Mouse (Mus musculus) midbrain, embryonic 15.5 days (tissue): Measurements from ENCODE around the gene Nans. TPM values are rescaled to one million over a fixed set of nuclear protein-coding genes. Genes with fewer than 3 reads are reported as not detected.

Experiments used
- ATAC-seq: fragments of 200-750 bp; cut with Nextera tagmentation; replicated peaks from 2 replicates; pipeline ENCODE4 v1.8.0; 2017; ENCODE audit warnings: moderate TSS enrichment
- H3K27ac ChIP-seq: fragments of 300-500 bp; sonication (generic); 2 replicates; pipeline ENCODE4 v1.5.1; 2015; ENCODE audit warnings: mild to moderate bottlenecking, inconsistent platforms
- H3K27me3 ChIP-seq: fragments of 300-500 bp; sonication (generic); replicated peaks from 2 replicates; pipeline ENCODE4 v1.6.1; 2015; ENCODE audit warnings: inconsistent platforms
- H3K36me3 ChIP-seq: fragments of 300-500 bp; sonication (generic); replicated peaks from 2 replicates; pipeline ENCODE4 v1.6.1; 2015; ENCODE audit warnings: inconsistent platforms
- H3K4me1 ChIP-seq: fragments of 300-500 bp; sonication (generic); 2 replicates; pipeline ENCODE4 v1.6.1; 2015; ENCODE audit warnings: inconsistent platforms
- H3K4me2 ChIP-seq: fragments of 300-500 bp; sonication (generic); 2 replicates; pipeline ENCODE4 v1.6.1; 2015; ENCODE audit warnings: inconsistent platforms, mild to moderate bottlenecking, moderate library complexity
- H3K4me3 ChIP-seq: fragments of 300-500 bp; sonication (generic); 2 replicates; pipeline ENCODE4 v1.5.1; 2015; ENCODE audit warnings: mild to moderate bottlenecking, inconsistent platforms
- H3K9ac ChIP-seq: fragments of 300-500 bp; sonication (generic); 2 replicates; pipeline ENCODE4 v1.6.1; 2015; ENCODE audit warnings: mild to moderate bottlenecking, inconsistent platforms
- H3K9me3 ChIP-seq: fragments of 300-500 bp; sonication (generic); 2 replicates; pipeline ENCODE4 v1.6.1; 2016; ENCODE audit warnings: inconsistent platforms
- WGBS: fragments of 180-500 bp; shearing (Covaris S2); methylation state at CpG from one replicate; pipeline ENCODE4 v1.1.7; 2015; ENCODE audit warnings: mixed read lengths; 5-methylcytosine and 5-hydroxymethylcytosine counted together
- polyA plus RNA-seq: library from polyadenylated mRNA; unstranded; fragments of >200 nt; fragmentation: Nextera tagmentation; extraction: Ambion mirVana; gene quantifications from 2 replicates; pipeline ENCODE4 v1.2.1, GENCODE M21; 2015

Nans gene
- polyA plus RNA-seq, 1 experiment from 2014 or later, result 76.2 TPM

DNA sequence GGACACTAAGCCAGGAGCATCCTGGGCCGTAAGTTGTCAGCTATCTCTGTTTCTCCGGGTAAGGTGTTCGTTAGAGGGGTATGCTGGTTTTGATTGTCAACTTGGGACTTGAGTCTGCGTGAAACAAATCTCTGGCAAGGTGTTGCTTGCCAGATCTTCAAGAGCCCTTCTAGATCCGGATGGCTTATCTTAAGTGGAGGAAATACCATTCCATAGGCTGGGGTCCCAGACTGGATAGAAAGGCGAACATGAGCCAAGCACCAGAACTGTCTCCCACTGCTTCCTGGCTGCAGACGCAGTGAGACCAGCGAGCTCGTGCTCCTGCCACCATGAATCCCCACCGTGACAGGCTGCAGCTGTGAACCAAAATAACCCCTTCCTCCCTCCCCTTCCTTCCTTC, 32.4 kb downstream of the Nans start:
- H3K27me3 ChIP-seq, result no peaks in the 10 kb centered on the region
- 90% methylated on average over 10 of the region's 10 CpGs for WGBS

DNA sequence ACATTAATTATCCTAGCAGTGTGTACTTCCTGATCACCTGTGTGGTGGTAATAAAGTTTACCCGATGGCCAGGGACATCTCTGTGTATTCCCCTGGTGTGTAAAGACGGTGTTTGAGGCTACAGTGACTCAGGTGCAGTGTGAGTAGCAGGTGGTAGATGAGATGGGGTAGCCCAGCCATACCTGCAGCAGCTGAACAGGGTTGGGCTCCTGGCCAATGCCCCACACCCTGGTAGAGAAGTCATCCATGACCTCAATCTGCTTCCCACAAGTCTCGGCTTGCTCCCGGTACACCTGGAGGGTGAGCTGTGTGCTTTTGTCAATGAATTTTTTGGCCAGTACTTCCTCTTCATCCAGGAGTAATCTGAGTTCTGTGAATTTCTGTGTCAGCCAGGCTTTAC, 34.3 kb downstream of the Nans start:
- Histone ChIP-seq H3K4me3 (no peak overlapping the region), H3K4me1 (0 out of 2 replicates have a peak, but pooled peaks cover 4% of the 10 kb centered on the region), H3K9me3 (no peaks in the 10 kb centered on the region), H3K27ac (no peak overlapping the region), H3K27me3 (no peaks in the 10 kb centered on the region), H3K4me2 (no peak overlapping the region), H3K36me3 (no peaks in the 10 kb centered on the region), H3K9ac (no peak overlapping the region)
- no peak for ATAC-seq
- 86% methylated on average over 4 of the region's 4 CpGs for WGBS

More for the DNA sequence above, 32.4 kb downstream of the Nans start:
- ATAC-seq, result no peak
- no peaks in the 10 kb centered on the region for H3K4me1 ChIP-seq
- H3K27ac ChIP-seq, result no peak overlapping the region
- H3K9ac ChIP-seq, result no peak overlapping the region
- H3K9me3 ChIP-seq, result no peaks in the 10 kb centered on the region
- H3K4me3 ChIP-seq, result no peak overlapping the region
- no peak overlapping the region for H3K4me2 ChIP-seq
- H3K36me3 ChIP-seq, result no peaks in the 10 kb centered on the region

DNA sequence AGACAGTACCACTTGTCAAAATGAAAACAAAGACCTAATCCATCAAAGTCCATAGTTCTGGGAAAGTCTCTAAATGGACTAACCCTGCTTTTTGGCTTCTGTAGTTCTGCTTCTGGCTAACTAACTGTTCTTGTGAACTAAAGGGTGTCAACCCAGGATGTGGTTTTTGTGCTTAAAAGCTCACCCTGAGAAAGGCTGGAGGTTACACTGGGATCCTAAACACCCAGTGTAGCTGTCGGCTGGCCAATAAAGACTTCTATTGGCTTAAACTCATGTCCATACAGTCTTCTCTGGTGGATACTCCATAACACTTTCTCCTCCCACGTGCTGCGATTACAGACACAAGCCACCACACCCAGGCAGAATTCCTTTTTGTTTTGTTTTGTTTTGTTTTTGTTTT, 37.2 kb downstream of the Nans start:
- H3K36me3 ChIP-seq, result no peaks in the 10 kb centered on the region
- no peak overlapping the region for H3K9ac ChIP-seq
- H3K4me2 ChIP-seq, result no peak overlapping the region
- H3K9me3 ChIP-seq, result no peaks in the 10 kb centered on the region
- ATAC-seq, result no peak
- 91% methylated on average over 3 of the region's 3 CpGs for WGBS
- H3K27ac ChIP-seq, result no peak overlapping the region
- H3K27me3 ChIP-seq, result no peaks in the 10 kb centered on the region
- 0 out of 2 replicates have a peak, but pooled peaks cover 4% of the 10 kb centered on the region for H3K4me1 ChIP-seq
- H3K4me3 ChIP-seq, result no peak overlapping the region

DNA sequence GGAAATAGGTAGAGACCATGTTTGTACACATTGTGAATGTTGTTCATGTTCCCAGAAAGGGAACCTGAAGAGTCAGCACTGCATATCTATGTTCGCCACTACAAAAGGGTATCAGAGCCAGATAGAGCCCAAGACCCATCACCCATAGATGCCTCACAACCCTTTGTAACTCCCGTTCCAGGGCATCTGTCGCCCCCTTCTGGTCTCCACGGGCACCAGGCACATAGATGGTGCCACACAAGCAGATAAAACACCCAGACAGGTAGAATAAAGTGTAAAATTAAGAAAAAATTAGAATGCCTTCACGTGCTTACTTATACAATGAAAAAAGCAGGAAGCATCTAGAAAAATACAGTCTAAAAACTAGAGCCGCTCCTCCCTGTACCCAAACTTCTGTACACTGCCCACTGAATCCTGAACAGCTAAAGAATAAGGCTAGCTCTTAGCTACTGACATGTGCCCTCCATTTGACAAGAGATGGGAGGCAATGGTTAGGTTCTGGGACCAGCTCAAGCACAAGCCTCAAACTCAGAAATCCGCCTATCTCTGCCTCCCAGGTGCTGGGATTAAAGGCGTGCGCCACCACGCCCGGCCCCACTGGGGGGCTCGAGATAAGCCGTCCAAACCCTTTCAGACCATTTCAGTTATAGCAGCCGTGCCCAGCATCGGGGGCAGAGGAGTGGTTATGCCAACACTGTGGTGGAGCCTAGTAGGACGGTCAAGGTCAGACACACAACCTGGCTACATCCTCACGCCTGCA, 37.9 kb downstream of the Nans start:
- Histone ChIP-seq H3K9ac (no peak overlapping the region), H3K9me3 (no peaks in the 10 kb centered on the region), H3K4me1 (0 out of 2 replicates have a peak, but pooled peaks cover 4% of the 10 kb centered on the region), H3K4me3 (no peak overlapping the region), H3K27ac (no peak overlapping the region), H3K27me3 (peaks cover 4% of the 10 kb centered on the region; the same call in 1 of the 2 replicates), H3K36me3 (no peaks in the 10 kb centered on the region), H3K4me2 (peak overlapping the region; percentile 38)
- ATAC-seq, result no peak
- whole genome bisulfite sequencing, result 28% methylated on average over 17 of the region's 17 CpGs

DNA sequence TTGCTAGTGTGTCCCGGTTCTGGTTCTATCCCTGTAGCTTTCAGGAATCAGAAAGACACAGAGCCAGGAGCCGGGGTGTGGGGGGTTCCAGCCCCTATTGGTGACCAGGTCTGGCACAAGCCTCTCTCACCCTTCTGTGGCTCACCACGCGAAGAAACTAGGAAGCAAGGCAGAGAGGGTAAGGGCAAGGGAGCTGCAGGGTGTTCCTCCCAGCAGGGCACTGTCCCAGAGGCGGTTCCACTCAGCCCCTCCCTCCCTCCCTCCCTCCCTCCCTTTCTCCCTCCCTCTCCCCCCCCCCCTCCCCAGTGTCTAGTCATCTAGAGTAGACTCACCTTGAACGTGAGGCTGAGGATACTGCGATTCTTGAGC, 38.5 kb downstream of the Nans start:
- WGBS, result 6% methylated on average over 6 of the region's 7 CpGs
- Histone ChIP-seq H3K9ac (no peak overlapping the region), H3K4me2 (peak overlapping the region; percentile 38), H3K27me3 (peaks cover 4% of the 10 kb centered on the region; the same call in 1 of the 2 replicates), H3K36me3 (no peaks in the 10 kb centered on the region), H3K4me1 (0 out of 2 replicates have a peak, but pooled peaks cover 4% of the 10 kb centered on the region), H3K4me3 (no peak overlapping the region), H3K27ac (no peak overlapping the region), H3K9me3 (no peaks in the 10 kb centered on the region)
- ATAC-seq, result no peak

DNA sequence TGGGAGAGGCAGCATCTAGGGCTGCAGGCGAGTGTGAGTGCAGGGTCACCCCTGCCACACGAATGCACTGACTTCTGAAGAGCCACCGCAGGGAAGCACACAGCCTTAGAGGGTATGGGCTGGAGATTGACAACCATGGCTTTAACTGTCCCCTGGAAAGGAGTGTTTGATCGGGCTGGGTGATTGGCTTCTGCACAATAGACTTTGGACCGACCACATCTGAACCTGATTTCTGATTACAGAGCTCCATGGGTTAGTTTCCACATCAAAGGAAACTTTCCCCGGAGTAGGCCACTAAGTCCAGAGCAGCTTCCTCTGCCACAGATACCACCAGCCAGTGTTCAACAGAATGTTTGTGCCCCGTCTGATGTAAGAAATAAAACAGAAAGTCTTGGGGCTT, 40.7 kb downstream of the Nans start:
- Histone ChIP-seq H3K4me1 (peaks cover 11% of the 10 kb centered on the region; the same call in 1 of the 2 replicates), H3K27me3 (peaks cover 22% of the 10 kb centered on the region), H3K4me2 (no peak overlapping the region), H3K36me3 (no peaks in the 10 kb centered on the region), H3K9ac (no peak overlapping the region), H3K27ac (no peak overlapping the region), H3K4me3 (no peak overlapping the region), H3K9me3 (no peaks in the 10 kb centered on the region)
- ATAC-seq, result no peak
- 45% methylated on average over 7 of the region's 7 CpGs for WGBS

DNA sequence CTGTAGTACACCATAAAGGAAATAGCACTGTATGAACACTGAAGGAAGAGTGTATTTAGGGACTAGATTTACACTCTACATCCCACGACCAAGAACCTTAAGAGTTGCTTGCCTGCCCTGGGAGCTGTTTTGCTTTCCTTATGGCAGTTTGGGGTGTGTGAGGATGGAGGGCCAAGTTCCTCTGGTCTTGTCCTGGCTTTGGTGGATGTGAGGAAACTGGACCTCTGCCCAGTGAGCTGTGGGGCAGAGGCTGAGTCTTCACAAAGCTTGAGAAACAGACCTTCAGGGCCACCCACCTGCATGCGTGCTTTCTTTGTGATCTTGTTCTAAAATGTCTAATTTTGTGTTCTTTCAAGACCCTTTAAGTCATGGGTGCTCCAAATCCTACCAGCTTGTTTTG, 43.5 kb downstream of the Nans start:
- ATAC-seq, result no peak
- Histone ChIP-seq H3K4me3 (no peak overlapping the region), H3K36me3 (no peaks in the 10 kb centered on the region), H3K27ac (no peak overlapping the region), H3K27me3 (peaks cover 45% of the 10 kb centered on the region), H3K9ac (no peak overlapping the region), H3K9me3 (no peaks in the 10 kb centered on the region), H3K4me2 (no peak overlapping the region), H3K4me1 (peaks cover 20% of the 10 kb centered on the region)
- 83% methylated on average over 2 of the region's 2 CpGs for WGBS

DNA sequence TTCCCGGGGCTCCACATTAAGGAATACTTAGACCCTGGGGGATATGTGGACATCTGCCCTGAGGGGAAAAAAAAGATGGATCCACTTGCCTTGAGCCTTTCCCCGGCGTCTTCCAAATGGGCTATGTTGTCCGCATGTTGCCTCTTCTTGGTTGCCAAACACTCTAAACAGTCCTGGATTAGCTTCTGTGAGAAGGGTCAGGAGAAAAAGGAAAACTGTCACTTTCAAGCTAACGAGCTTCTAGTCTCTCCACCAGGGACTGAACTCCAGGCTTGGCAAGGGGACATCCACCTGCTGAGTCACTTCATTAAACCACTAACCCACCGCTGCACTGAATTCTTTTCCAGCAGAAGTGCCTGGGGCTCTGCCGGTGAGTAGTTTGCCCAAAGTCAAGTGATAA, 43.9 kb downstream of the Nans start:
- no peak overlapping the region for H3K4me3 ChIP-seq
- H3K4me2 ChIP-seq, result no peak overlapping the region
- peaks cover 49% of the 10 kb centered on the region for H3K27me3 ChIP-seq
- no peak for ATAC-seq
- H3K4me1 ChIP-seq, result peaks cover 20% of the 10 kb centered on the region
- H3K9ac ChIP-seq, result no peak overlapping the region
- H3K27ac ChIP-seq, result no peak overlapping the region
- H3K36me3 ChIP-seq, result 0 out of 2 replicates have a peak, but pooled peaks cover 3% of the 10 kb centered on the region
- 70% methylated on average over 7 of the region's 7 CpGs for WGBS
- H3K9me3 ChIP-seq, result no peaks in the 10 kb centered on the region

DNA sequence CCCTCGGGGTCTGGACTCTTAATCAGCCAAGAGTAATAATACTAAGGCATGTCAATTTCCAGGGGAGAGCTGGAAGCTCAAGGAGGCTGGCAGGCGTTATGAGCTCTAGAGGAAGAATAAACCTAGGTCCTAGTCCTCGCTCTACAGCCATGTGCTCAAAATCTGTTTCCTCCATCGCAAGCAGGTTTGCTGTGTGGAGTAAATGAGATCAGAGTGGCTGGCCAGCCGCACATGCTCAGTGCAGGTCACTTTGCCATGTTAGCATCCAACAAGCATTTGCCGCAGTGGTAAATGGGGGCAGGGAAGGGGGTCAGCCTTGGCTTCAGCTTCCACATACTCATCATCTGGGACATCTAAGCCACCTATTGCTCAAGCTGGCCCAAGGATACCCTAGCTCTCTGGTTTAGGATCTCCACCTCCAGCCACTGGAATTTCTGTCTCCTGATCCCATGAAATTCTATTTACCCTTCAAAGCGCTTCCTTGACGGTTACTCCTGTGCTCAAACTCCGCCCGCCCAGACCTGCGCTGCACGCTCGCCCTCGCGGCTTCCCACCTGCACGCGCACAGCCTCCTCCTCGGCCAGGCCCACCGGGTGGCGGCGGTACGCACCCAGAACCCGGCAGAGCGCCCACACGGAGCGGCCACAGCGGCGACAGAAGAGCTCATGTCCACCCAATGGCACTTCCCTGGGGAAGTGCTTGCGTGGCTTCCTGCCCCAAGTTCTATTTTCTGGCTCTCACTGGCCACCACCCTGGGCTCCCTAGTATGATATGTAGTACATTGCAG, 45.1 kb downstream of the Nans start:
- Histone ChIP-seq H3K9me3 (no peaks in the 10 kb centered on the region), H3K9ac (no peak overlapping the region), H3K4me3 (peak overlapping the region; percentile 32), H3K27me3 (peaks cover 56% of the 10 kb centered on the region), H3K4me1 (peaks cover 20% of the 10 kb centered on the region), H3K4me2 (peak overlapping the region; percentile 62), H3K36me3 (0 out of 2 replicates have a peak, but pooled peaks cover 4% of the 10 kb centered on the region), H3K27ac (no peak overlapping the region)
- no peak; the same call in 1 of the 2 replicates for ATAC-seq
- 9% methylated on average over 29 of the region's 29 CpGs for WGBS

DNA sequence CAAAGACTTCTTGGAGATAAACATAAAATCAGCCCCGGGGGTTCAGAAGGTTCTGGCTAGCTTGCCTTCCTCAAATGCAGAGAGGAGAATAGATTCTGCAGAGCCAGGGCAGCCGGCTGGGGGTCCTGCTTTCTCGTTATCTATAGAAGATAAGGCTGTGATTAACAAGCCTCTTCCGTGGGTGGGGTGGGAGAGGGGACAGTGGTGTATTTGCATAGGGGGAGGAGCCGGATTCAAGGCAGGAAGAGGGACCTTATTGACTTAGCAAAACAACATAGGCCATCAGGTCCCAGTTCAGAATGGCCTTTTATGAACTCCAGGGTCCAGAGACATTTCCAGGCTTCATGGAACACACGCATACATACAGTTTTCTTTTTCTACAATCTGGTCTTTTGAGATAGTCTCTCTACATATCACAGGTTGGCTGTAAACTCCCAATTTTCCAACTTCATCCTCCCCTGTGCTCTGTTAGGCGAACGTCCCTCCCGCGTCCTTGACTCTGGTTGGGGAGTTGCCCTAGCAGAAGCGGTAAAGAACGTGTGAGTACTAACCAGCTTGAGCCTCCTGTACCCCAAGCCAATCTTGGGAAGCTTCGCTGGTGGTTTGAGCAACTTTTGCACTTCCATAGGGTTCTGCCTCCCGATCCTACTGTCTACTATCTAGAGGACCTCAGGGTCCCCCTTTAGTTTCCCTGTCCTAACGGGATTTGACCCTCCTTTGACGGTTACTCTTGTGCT, 46.2 kb downstream of the Nans start:
- Histone ChIP-seq H3K9ac (no peak overlapping the region), H3K4me1 (peaks cover 20% of the 10 kb centered on the region), H3K27me3 (peaks cover 56% of the 10 kb centered on the region), H3K4me3 (peak overlapping the region; percentile 37), H3K9me3 (no peaks in the 10 kb centered on the region), H3K27ac (no peak overlapping the region), H3K4me2 (peak overlapping the region; percentile 62), H3K36me3 (0 out of 2 replicates have a peak, but pooled peaks cover 4% of the 10 kb centered on the region)
- WGBS, result 6% methylated on average over 16 of the region's 16 CpGs
- ATAC-seq, result no peak

DNA sequence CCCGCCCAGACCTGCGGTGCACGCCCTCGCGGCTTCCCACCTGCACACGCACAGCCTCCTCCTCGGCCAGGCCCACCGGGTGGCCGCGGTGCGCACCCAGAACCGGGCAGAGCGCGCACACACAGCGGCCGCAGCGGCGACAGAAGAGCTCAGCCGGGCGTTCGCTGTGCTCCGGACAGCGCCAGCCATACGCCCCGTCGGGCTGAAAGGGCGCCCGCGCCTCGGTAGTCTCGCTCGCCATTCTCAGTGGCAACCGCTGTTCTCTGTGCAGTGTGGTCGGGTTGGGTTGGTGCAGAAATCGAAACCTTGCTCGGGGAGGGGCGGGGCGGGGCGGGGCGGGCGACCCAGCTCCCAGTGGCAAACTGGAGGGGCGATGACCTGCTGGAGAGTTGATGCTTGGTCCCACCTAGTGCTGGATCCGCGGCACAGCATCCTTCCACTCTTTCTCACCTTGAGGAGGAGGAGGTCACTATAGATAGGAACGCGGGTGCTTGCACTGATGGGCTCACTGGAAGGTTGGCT, 46.9 kb downstream of the Nans start, which contains the start of gene Trim14:
Gene Trim14 (minus strand): TSS at position 302 of the 522 bp plus-strand sequence.
- Histone ChIP-seq H3K9me3 (no peaks in the 10 kb centered on the region), H3K4me2 (peak within 1 kb of the TSS; percentile 62), H3K36me3 (0 out of 2 replicates have a peak, but pooled peaks cover 4% of the 10 kb centered on the region), H3K4me3 (peak within 1 kb of the TSS; percentile 37), H3K27ac (no peak within 1 kb of the TSS), H3K27me3 (peaks cover 56% of the 10 kb centered on the region), H3K4me1 (peaks cover 20% of the 10 kb centered on the region), H3K9ac (no peak within 1 kb of the TSS)
- peak; percentile 62 for ATAC-seq
- WGBS, result under 1% methylated on average over 46 of the region's 46 CpGs
